19 mouse cellular contexts compared by ENCODE assay signal in genomic region chr17:83677370-83677769, GRCm38 (mm10). TPM values are rescaled to one million over a fixed set of nuclear protein-coding genes. Genes with fewer than 3 reads are reported as not detected.
DNase-seq lines count a peak whose midpoint lies in the region; TF ChIP-seq lines count a peak whose summit lies in the region.
"Had no signal": no experiment of that assay in that cellular context is flagged by ENCODE, and none has a peak within 500 bp of the region (broad histone marks: within the 10 kb centered on the region; RNA-seq: fewer than 3 reads in every experiment).

No protein-coding gene starts in this region.

- intact Hi-C loops in gastrocnemius, adult 2 months (cut with DNase I), result no loop called here

- no peak overlapping the region for H3K4me3 ChIP-seq in gastrocnemius, adult 2 months
- H3K4me3 ChIP-seq: embryonic facial prominence, embryonic 10.5 days; embryonic facial prominence, embryonic 12.5 days; forebrain, embryonic 13.5 days; forebrain, embryonic 15.5 days had no signal

- TF ChIP-seq CTCF in gastrocnemius, adult 2 months (IDR thresholded peaks at IDR 0.05), result no peak

- DNase-seq in A20 (ENCODE audit: low read depth, low spot score) (peak; percentile 39), ES-CJ7 (ENCODE audit: low read depth, low spot score) (peak; percentile 84), R1 (ENCODE audit: low read depth, low spot score) (peak; percentile 93)
- DNase-seq in gastrocnemius, adult 2 months, result no peak
- DNase-seq in cerebellum, adult 18-20 months, result no peak
- no peak for DNase-seq in frontal cortex, postnatal 36 days (ENCODE audit: low spot score in 2 of 2)
- DNase-seq: adrenal gland, adult 8-10 months; adrenal gland, postnatal 14 days; adrenal gland, postnatal 36 days; cerebellum, adult 11-12 months; cerebellum, adult 8-10 months; cerebellum, adult 9-11 months; cerebellum, postnatal 14 days; cerebellum, postnatal 36 days; forebrain, postnatal 0 days had no signal

- H3K27ac ChIP-seq in gastrocnemius, adult 2 months, result no peak overlapping the region
- H3K27ac ChIP-seq: embryonic facial prominence, embryonic 10.5 days; embryonic facial prominence, embryonic 12.5 days; forebrain, embryonic 13.5 days; forebrain, embryonic 15.5 days had no signal

RNA-seq across cellular contexts. Expression of gene Mta3, which starts 28.6 kb away (rescaled TPM):
- total RNA-seq in gastrocnemius, adult 2 months (2021), result 10 to 100 TPM in 1 of 2 experiments, 1 to 10 TPM in 1; 7.7 to 10.2 TPM

RNA-seq across cellular contexts. Expression of gene Kcng3, which starts 45.7 kb away (rescaled TPM):
- total RNA-seq in gastrocnemius, adult 2 months (2021), result not detected

Comparison
In these comparisons a context has a peak if more than half of its experiments do, and no peak if none do; other contexts are left out.
1. DNase-seq: peak in A20 (single experiment), ES-CJ7 (single experiment) and R1 (single experiment); none in gastrocnemius, adult 2 months (single experiment), cerebellum, adult 18-20 months (0 of 2) and frontal cortex, postnatal 36 days (0 of 2).